Mouse (Mus musculus) urinary bladder, postnatal 10 days (tissue): ENCODE data around the gene Nhlh2.

Source experiments
- DNase-seq: peaks from one replicate; pipeline ENCODE4 v3.0.0; 2022; ENCODE audit warnings: low spot score

The Nhlh2 gene

DNA sequence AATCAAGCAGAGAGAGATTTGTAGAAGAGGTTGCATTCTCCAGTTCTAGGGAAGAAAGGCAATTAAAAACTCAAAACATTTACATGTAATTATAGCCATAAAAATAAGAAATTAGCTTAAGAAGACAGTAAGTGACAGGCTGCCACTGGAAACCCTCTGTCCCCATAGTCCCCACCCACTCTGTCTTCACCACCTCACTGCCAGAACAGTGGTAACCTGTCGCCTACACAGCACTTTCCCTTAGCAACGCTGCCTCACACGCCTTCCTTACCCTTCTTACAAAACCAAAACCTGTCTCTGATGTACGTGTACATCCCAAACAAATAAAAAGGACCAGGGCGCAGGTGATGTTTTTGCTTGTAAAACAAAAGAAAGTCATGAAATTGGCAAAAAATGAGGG, 15.8 kb downstream of the Nhlh2 start:
- DNase-seq: no peak

DNA sequence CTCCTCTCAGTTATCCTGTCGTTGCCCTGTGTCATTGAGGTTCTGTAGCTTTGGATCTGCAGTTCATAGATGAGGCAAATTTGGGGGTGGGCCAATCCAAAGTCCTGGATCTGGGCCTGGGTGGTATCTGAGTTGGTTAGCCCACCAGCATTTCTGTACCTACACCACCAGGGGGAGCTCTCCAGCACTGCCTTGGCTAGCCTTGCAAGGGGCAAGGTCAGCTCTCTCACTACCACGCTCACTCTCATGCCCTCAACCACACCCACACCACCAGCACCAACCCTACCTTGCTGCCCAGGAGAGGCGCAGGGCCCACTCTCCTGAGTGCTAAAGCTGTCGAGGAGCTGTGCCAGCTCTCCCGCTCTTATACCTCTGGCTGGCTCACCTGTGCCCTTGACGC, 18.0 kb downstream of the Nhlh2 start:
- DNase-seq: no peak

DNA sequence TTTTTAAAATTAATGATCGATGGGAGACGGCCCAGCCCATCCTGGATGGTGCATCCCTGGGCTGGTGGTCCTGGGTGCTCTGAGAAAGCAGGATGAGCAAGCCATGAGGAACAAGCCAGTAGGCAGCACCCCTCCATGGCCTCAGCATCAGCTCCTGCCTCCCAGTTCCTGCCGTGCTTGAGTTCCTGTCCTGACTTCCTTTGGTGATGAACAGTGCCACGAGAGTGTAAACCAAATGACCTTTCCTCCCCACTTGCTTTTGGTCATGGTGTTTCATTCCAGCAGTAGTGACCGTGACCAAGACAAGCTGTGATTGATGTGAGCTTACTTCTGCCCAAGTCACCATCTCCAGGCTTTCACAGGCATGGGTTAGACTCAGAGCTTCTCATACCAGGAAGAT, 27.9 kb downstream of the Nhlh2 start:
- DNase-seq: no peak

DNA sequence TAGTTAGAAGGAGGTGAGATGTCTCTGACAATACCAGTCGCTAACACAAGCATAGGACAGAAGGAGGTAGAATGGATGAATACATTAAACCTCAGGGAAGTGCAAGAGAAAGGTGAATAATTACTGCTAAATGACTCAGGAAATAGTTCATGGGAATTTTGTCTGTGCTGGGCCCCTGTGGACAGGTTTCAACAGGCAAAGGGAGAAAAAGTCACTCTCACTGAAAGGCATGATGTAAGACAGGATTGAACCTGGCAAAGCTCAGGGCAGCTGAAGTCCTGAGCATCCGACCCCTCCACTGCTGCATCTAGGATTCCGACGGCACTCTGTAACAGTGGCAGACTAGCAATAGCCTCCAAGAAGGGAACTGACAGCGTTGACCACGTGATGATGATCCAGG, 28.7 kb downstream of the Nhlh2 start:
- no peak for DNase-seq

DNA sequence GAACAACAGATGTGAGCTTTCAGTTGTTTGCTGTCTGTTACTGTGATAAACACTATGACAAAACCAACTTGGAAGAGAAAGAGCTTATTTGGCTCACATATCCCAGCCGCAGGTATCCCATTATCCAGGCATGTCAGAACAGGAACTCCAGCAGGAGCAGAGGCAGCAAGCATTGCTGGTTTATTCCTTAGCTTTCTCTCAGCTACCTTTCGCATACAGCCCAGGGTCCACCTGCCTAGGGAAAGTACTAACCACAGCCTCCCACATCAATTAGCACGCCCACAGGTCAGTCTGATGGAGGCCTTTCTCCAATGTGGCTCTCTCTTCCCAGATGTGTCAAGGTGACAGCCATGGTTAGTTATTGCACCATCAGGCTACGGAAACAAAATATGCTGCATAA, 31.8 kb downstream of the Nhlh2 start:
- no peak for DNase-seq

DNA sequence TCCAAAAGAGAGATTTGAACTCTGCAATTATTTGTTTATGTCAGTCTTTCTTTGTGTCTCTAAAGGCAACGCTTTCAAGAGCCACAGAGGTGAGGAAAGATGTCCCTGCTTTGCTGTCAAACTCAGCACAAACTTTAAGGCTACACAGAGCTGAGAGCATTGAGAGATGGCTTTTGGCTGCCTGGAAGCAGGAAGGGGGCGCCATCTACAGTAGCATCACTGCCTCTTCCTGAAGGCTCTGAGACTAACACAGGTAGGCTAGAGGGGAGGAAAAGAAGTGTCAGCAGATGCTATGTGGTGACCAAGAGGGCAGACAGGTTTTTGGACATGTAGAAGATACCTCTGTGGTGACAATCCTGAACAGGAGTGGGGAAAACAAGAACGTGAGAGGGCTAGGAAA, 35.2 kb downstream of the Nhlh2 start:
- DNase-seq: no peak

DNA sequence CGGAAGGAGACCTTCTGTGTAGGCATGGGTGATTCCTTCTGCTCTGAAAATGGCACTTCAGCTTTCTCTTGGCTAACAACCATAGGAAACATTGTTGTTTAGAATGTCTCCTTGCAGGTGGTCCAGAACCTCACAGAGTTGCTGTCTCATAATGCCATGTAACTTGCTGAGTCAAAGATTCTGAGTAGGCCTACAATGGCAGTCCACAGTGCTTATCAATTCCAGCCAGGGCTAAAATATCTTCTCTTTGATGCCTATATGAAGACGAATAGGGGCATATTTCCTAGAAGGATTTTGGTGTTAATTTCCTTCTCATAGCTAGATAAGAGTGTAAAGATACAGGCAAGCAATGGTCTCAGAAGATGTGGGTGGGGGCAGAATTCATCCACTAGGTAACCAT, 37.7 kb downstream of the Nhlh2 start:
- DNase-seq: no peak

DNA sequence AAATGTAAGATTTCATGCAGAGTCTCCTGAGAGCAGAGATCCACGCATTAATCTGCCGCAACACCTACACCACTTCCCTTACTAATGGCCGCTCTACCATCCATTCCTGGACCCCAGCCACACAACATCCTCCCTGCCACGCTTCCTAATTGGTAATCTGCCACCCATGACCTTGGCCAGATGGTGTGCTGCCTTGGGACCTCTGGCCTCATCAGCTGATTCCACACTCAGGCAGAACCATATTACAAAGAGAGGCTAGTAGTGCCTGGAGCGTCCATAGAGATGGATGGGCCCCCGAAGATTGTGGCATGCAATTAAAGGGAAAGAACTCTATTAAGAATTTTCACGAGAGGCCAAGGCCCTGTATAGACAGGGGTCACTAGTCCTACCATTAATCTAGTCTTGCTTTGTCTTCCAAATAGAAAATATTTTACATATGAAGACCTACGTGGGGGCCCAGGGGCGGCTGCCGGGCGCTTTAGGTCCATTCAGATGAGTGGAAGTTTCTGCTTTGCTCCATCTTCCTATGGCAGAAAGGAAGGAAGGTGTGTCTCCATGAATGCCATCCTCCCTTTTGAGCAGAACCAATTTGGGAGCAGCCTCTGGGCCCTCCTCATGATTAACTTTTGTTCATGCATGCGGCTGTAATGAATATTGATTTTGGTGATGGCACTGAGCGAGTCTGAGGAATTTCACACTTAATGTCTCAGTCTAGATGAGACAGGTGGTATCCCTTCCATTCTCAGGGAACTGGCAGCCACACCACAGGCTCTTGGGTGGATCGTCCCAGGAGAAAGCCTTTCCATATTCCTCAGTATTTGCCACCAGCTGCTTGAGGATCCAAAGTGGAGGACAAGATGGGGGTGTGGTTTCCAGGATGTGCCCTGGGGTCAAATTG, 39.6 kb downstream of the Nhlh2 start:
- no peak for DNase-seq

DNA sequence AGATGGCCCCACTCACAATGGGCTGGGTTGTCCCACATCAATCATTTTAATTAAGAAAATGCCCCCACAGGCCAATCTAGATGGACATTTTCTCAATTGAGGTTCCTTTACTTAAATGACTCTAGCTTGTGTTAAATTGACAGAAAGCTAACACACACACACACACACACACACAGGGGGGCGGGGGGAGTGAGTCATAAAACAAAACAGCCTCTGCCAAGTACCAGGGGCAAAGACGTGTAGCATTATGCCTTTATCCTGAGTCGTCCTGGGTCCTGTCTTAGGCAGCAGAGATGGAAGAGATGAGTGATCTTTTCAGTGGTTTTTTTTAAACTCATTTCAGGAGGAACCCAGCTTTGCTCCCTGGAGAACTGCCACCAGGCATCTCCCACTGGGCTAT, 42.2 kb downstream of the Nhlh2 start:
- DNase-seq: no peak

DNA sequence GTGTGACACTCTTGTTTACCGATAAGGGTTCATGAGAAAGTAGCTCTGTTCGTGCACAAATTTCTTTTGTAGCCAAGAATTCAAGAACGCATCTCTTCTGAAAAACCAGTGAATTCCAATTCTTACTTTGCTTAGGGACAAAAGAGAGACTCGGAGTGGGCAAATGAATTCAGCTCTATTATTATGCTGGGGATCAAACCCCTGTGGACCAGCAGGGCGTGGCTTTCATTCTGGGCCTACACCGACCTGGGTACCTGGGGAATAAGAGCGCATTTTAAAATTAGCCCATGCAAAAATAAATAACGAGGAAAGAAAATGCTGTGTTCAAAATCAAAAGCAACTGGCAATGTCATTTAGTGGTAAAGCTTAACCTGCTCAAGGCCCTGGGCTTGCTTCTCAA, 43.4 kb downstream of the Nhlh2 start:
- no peak for DNase-seq

DNA sequence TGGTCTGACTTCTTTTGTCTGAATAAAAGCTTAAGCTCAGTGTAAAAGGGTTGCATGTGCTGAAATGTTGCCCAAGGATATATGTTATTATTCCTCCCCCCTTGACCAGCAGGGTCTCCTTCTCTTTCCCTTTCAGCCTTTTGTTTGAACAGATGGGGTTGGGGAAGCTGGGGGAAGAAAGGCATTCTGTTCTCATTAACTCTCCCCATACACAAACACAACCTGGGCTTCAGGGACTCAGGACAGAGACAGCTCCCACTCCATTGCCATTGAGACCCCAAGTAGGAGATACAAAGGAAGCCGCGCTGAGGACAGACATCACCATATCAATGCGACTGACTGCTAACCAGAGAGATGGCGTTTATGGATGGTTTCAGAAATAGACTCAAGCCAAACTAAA, 46.0 kb downstream of the Nhlh2 start:
- no peak for DNase-seq

DNA sequence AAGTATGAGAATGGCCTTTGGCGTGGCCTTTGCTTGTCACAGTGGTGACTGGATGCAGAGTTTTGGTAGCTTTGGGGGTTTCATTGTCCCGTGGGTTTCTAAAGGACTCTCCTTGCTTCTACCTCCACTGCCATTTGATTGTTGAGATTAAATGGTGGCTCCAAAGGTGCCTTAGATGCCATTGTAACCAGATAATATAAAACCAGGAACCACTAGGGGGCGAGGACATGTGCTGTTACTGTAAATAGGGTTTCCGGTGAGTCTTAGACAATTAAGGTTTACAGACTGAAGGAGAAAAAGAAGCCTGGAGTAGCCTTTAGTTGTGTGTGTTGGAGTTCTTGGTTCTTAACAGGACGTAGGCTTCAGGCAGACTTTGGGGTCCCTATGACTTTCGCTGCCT, 50.2 kb downstream of the Nhlh2 start:
- DNase-seq: no peak

DNA sequence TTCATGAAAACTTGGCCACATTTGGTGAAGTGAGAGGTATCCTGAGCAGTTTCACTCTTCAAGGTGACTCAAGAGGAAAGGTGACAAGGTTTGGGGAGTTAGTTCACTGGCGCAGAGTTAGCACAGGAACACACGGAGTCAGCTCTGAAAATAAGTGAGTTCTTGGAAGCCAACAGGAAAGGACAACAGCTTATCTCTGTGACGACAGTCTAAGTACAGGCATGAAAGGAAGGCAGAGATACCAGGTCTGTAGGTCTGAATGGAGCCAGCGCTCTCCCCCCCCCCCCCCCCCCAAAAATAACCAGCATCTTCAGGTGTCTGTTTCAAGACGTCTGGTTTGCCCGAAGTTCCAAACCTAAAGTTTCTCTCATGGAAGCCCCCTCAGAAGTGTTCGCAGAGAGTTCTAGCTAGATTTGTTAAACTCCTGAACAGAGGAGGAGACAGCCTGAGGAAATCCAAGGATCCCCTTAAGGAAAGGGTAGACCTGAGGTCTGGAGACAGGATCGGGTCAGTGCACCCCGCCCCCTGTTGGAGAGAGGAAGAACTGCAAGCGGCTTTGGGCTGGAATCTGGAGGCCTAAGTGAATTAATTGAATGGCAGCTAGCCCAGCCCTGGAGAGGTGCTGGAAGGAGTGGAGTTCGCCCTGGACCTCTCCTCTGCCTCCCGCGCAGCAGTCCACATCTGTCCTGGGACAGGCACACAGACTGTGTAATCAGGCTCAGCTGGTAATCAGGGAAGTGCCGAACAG, 52.2 kb downstream of the Nhlh2 start:
- DNase-seq: no peak

DNA sequence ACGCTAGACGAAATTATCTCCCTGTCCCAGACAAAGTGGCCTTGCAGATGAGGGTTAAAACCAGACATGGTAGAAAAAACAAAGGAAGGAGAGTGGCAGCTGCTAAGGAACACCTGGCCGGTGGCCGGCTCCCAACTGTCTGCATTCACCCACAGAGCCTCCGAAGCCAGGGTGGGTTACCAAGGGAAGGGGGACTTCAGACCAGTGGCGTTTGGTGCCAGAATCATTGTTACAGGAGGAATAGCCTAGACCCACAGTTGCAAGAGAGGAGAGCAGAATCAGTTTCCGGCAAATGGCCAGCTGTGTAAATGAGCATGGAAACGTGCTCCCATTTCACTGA, 52.8 kb downstream of the Nhlh2 start:
- DNase-seq: no peak

DNA sequence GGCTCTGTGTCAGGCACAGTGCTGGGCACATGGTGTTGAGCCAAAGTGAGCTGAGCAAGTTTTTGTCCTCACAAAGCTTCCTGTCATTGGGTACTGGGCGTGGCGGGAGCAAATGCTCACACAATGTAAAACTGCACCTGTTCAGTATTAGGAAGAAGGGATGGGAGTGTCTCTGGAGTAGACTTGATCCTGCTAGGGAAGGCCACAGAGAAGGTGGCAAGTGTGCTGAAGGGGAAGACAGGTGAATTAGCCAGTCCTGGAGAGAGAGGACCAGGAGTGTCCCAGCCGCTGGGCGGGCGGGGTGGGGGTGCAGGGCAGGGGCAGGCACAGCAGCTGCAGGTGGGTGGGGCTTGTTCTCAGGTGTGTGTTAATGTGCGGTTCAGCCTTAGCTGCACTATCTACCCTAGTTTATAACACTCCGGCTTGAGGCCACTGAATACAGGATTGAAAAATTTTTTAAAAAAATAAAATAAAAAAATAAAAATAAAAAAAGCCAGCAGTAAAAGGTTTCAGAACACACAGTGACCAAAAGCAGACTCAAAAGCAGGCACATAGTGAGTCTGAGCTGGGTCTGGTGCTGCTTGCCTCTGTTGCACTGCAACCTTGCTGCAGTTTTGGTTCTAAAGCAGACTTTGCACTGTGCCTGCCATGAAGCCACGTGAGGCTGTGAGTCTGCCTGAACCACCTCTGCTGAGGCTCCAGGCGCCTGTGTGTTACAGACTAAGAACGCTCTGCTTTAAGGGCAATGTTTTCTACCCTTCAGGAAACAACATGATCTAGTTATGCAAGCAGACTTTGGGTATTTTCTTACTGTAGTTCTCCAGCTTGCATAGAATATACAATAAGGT, 53.6 kb downstream of the Nhlh2 start:
- no peak for DNase-seq

DNA sequence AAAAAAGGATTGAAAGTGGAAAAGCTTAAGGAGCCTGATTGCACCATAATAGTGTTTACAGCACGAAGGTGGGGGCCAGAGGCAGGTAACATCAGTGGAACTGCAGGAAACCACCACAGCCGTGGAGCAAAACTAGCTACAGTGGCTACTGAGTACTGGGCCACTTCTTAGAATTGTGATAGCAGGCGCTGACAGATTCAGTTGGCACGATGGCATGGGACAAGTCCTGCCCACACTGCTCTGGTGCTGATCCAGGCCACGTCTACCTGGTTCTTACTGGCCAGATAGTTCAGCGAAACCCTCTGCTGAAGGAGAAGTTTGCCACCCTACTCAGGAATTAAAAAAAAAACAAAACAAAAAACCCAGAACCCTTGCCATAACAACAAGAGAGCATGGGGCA, 54.7 kb downstream of the Nhlh2 start:
- DNase-seq: no peak
